8 mouse cellular contexts compared by ENCODE assay signal in the genomic region with DNA sequence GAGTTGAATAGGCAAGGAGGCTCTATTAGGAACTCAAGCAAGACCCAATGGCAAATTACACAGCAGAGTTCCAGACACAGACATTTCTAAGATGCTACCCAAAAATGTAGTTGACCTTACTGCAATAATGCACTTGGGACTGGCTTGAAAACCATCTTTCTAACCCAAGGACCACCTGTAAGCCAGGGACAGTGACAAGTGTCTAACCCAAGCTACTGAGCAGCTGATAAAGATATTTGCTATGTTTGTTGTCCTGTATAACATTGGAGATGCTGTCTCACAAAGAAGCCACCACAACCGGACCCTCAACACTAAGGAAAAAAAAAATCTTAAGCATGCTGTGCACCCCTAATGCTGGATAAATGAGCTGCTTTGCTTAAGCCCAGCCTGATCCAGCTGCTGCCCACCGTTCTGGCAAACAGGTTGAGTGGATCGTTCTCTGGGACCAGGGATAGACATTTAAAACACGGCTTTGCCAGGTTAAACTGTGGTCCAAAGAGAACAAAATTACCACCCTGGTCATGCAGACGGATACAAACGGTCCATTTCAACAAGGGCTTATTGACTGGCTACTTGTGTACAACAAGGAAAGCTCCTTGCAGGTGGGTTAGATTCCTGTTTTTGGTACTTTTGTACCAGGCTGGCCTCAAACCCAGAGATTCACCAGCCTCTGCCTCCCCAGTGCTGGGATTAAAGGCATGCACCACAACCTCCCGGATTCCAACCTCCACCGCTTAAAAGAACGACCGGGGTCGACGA. TPM values are rescaled to one million over a fixed set of nuclear protein-coding genes. Genes with fewer than 3 reads are reported as not detected.
DNase-seq lines count a peak whose midpoint lies in the region; ATAC-seq and TF ChIP-seq lines count a peak whose summit lies in the region.

No protein-coding gene starts in this region.

- WGBS in cerebellum, adult 2 months: 2% methylated on average over 12 of the region's 12 CpGs
- WGBS in limb, embryonic 14.5 days: 2% methylated on average over 12 of the region's 12 CpGs
- under 1% methylated on average over 12 of the region's 12 CpGs for WGBS in stomach, postnatal 0 days

- H3K4me3 ChIP-seq in cerebellum, adult 2 months (replicated peaks; ENCODE audit: insufficient read depth, low read depth, low read length): peak overlapping the region; percentile 91
- H3K4me3 ChIP-seq in testis, adult 2 months (ENCODE audit: control insufficient read depth, low read depth, low read length): peak overlapping the region; percentile 96
- H3K4me3 ChIP-seq in limb, embryonic 14.5 days (replicated peaks; ENCODE audit: low read length): peak overlapping the region; percentile 81
- peak overlapping the region; percentile 58 for H3K4me3 ChIP-seq in stomach, postnatal 0 days (ENCODE audit: low read depth, low read length)

- no peaks in the 10 kb centered on the region for H3K9me3 ChIP-seq in limb, embryonic 14.5 days (ENCODE audit: control insufficient read depth, low read length)
- H3K9me3 ChIP-seq in stomach, postnatal 0 days (ENCODE audit: control insufficient read depth, low read length): no peaks in the 10 kb centered on the region

- H3K4me1 ChIP-seq in cerebellum, adult 2 months (ENCODE audit: control insufficient read depth, insufficient read depth, low read length): peaks cover 4% of the 10 kb centered on the region
- peaks cover 9% of the 10 kb centered on the region for H3K4me1 ChIP-seq in testis, adult 2 months (ENCODE audit: control insufficient read depth, insufficient read depth, low read length)
- peaks cover 21% of the 10 kb centered on the region for H3K4me1 ChIP-seq in limb, embryonic 14.5 days (ENCODE audit: control insufficient read depth, insufficient read depth, low read length)
- 0 out of 2 replicates have a peak, but pooled peaks cover 2% of the 10 kb centered on the region for H3K4me1 ChIP-seq in stomach, postnatal 0 days (replicated peaks; ENCODE audit: control insufficient read depth, insufficient read depth)

- H3K27ac ChIP-seq in cerebellum, adult 2 months (ENCODE audit: insufficient read depth, low read length): peak overlapping the region; percentile 78; the same call in 1 of the 2 replicates
- no peak overlapping the region; the same call in 1 of the 2 replicates for H3K27ac ChIP-seq in testis, adult 2 months (ENCODE audit: control insufficient read depth, insufficient read depth, low read depth, low read length)
- 0 out of 2 replicates have a peak overlapping the region, but pooled peaks have one; percentile 61 for H3K27ac ChIP-seq in limb, embryonic 14.5 days (replicated peaks; ENCODE audit: low read depth, low read length)
- H3K27ac ChIP-seq in stomach, postnatal 0 days (replicated peaks): peak overlapping the region; percentile 73

- TF ChIP-seq EP300 in stomach, postnatal 0 days (optimal IDR thresholded peaks at IDR 0.05): no peak

- DNase-seq in cerebellum, adult 2 months: no peak
- no peak for DNase-seq in cerebellum, postnatal 14 days
- no peak for DNase-seq in testis, postnatal 10 days (ENCODE audit: low spot score)
- no peak for DNase-seq in limb, embryonic 14.5 days (ENCODE audit: low spot score)
- no peak for DNase-seq in stomach, postnatal 0 days (ENCODE audit: low spot score)
- DNase-seq in layer of hippocampus, adult 8-10 months (ENCODE audit: low spot score in 2 of 2): no peak
- DNase-seq in gastrocnemius, postnatal 4 days (ENCODE audit: low spot score in 2 of 2): no peak

- TF ChIP-seq POLR2A in cerebellum, adult 2 months (IDR thresholded peaks at IDR 0.05; ENCODE audit: borderline replicate concordance, insufficient read depth, low read length): no peak
- no peak for TF ChIP-seq POLR2A in testis, adult 2 months (IDR thresholded peaks at IDR 0.05; ENCODE audit: control insufficient read depth, low read depth, low read length)
- no peak for TF ChIP-seq POLR2A in limb, embryonic 14.5 days (IDR thresholded peaks at IDR 0.05; ENCODE audit: borderline replicate concordance, extremely low read depth, insufficient read depth, insufficient read length)

- H3K4me2 ChIP-seq in limb, embryonic 14.5 days (replicated peaks; ENCODE audit: low read depth, low read length, severe bottlenecking): peak overlapping the region; percentile 79
- peak overlapping the region; percentile 69 for H3K4me2 ChIP-seq in stomach, postnatal 0 days (replicated peaks; ENCODE audit: low read depth)

- peak overlapping the region; percentile 85 for H3K9ac ChIP-seq in limb, embryonic 14.5 days (ENCODE audit: low read depth, low read length, severe bottlenecking)
- H3K9ac ChIP-seq in stomach, postnatal 0 days (ENCODE audit: low read length): peak overlapping the region; percentile 64

- no peaks in the 10 kb centered on the region for H3K27me3 ChIP-seq in cerebellum, adult 2 months (ENCODE audit: control insufficient read depth, insufficient read depth, low read length)
- H3K27me3 ChIP-seq in testis, adult 2 months (ENCODE audit: control insufficient read depth, insufficient read depth, low read length): no peaks in the 10 kb centered on the region
- H3K27me3 ChIP-seq in limb, embryonic 14.5 days (ENCODE audit: control insufficient read depth, insufficient read depth, low read length): no peaks in the 10 kb centered on the region
- H3K27me3 ChIP-seq in stomach, postnatal 0 days (ENCODE audit: control insufficient read depth, insufficient read depth, low read length): no peaks in the 10 kb centered on the region

- ATAC-seq in limb, embryonic 14.5 days (ENCODE audit: low FRiP score, low read depth): no peak
- no peak for ATAC-seq in stomach, postnatal 0 days (ENCODE audit: low FRiP score, low TSS enrichment)

- TF ChIP-seq CTCF in cerebellum, adult 2 months (IDR thresholded peaks at IDR 0.05; ENCODE audit: borderline replicate concordance, insufficient read depth, low read depth, low read length): no peak
- TF ChIP-seq CTCF in testis, adult 2 months (IDR thresholded peaks at IDR 0.05; ENCODE audit: control insufficient read depth, insufficient read depth, insufficient replicate concordance, low read depth, low read length): no peak
- TF ChIP-seq CTCF in stomach, postnatal 0 days (IDR thresholded peaks at IDR 0.05; ENCODE audit: low read depth): no peak

- H3K36me3 ChIP-seq in testis, adult 2 months (ENCODE audit: control insufficient read depth, insufficient read depth, low read length): no peaks in the 10 kb centered on the region
- H3K36me3 ChIP-seq in limb, embryonic 14.5 days (ENCODE audit: control insufficient read depth, insufficient read depth, low read length): peaks cover 22% of the 10 kb centered on the region
- H3K36me3 ChIP-seq in stomach, postnatal 0 days (ENCODE audit: control insufficient read depth, insufficient read depth, low read length): peaks cover 10% of the 10 kb centered on the region

RNA-seq across cellular contexts. Expression of gene Ndufb10, which starts 1.0 kb away (rescaled TPM):
- polyA plus RNA-seq in cerebellum, adult 2 months (2012; rRNA removed): 548 and 613 TPM in 2 replicates
- 198 and 211 TPM in 2 replicates for polyA plus RNA-seq in testis, adult 2 months (2012; rRNA removed)
- polyA plus RNA-seq in limb, embryonic 14.5 days (2012; rRNA removed): 178 and 192 TPM in 2 replicates
- polyA plus RNA-seq in limb, embryonic 14.5 days (2014; fragmentation: Nextera tagmentation; extraction: Ambion mirVana): 235 and 237 TPM in 2 replicates
- 256 and 269 TPM in 2 replicates for polyA plus RNA-seq in stomach, postnatal 0 days (2015; fragmentation: Nextera tagmentation; extraction: Ambion mirVana)
- 100 to 1,000 TPM; 214 to 227 (median 222) TPM for total RNA-seq in layer of hippocampus, adult 8-10 months (2022)
- 100 to 1,000 TPM; 383 to 407 TPM for total RNA-seq in gastrocnemius, postnatal 4 days (2021)

RNA-seq across cellular contexts. Expression of gene Rpl3l, which starts 4.3 kb away (rescaled TPM):
- 0.67 and 0.70 TPM in 2 replicates for polyA plus RNA-seq in cerebellum, adult 2 months (2012; rRNA removed)
- 0.21 and 1.4 TPM in 2 replicates for polyA plus RNA-seq in testis, adult 2 months (2012; rRNA removed)
- not detected in 2 replicates for polyA plus RNA-seq in limb, embryonic 14.5 days (2012; rRNA removed)
- 0.19 TPM in 1 of 2 replicates, not detected in the other for polyA plus RNA-seq in limb, embryonic 14.5 days (2014; fragmentation: Nextera tagmentation; extraction: Ambion mirVana)
- polyA plus RNA-seq in stomach, postnatal 0 days (2015; fragmentation: Nextera tagmentation; extraction: Ambion mirVana): 0.23 and 0.28 TPM in 2 replicates
- total RNA-seq in layer of hippocampus, adult 8-10 months (2022): under 1 TPM; 0.23 to 0.77 (median 0.54) TPM
- 100 to 1,000 TPM; 215 to 219 TPM for total RNA-seq in gastrocnemius, postnatal 4 days (2021)

RNA-seq across cellular contexts. Expression of gene Rps2, which starts 5.4 kb away (rescaled TPM):
- 577 and 621 TPM in 2 replicates for polyA plus RNA-seq in cerebellum, adult 2 months (2012; rRNA removed)
- polyA plus RNA-seq in testis, adult 2 months (2012; rRNA removed): 515 and 558 TPM in 2 replicates
- polyA plus RNA-seq in limb, embryonic 14.5 days (2012; rRNA removed): 2,709 and 3,185 TPM in 2 replicates
- 1,651 and 1,722 TPM in 2 replicates for polyA plus RNA-seq in limb, embryonic 14.5 days (2014; fragmentation: Nextera tagmentation; extraction: Ambion mirVana)
- polyA plus RNA-seq in stomach, postnatal 0 days (2015; fragmentation: Nextera tagmentation; extraction: Ambion mirVana): 1,081 and 1,135 TPM in 2 replicates
- total RNA-seq in layer of hippocampus, adult 8-10 months (2022): 100 to 1,000 TPM; 282 to 365 (median 323) TPM
- 100 to 1,000 TPM; 750 to 839 TPM for total RNA-seq in gastrocnemius, postnatal 4 days (2021)

RNA-seq across cellular contexts. Expression of gene Rnf151, which starts 5.4 kb away (rescaled TPM):
- polyA plus RNA-seq in cerebellum, adult 2 months (2012; rRNA removed): 0.18 and 0.57 TPM in 2 replicates
- polyA plus RNA-seq in testis, adult 2 months (2012; rRNA removed): 1,124 and 1,208 TPM in 2 replicates
- polyA plus RNA-seq in limb, embryonic 14.5 days (2012; rRNA removed): 0.85 and 0.98 TPM in 2 replicates
- polyA plus RNA-seq in limb, embryonic 14.5 days (2014; fragmentation: Nextera tagmentation; extraction: Ambion mirVana): 0.19 and 0.40 TPM in 2 replicates
- 0.10 TPM in 1 of 2 replicates, not detected in the other for polyA plus RNA-seq in stomach, postnatal 0 days (2015; fragmentation: Nextera tagmentation; extraction: Ambion mirVana)
- under 1 TPM in 2 of 4 experiments, not detected in 2; 0.36 to 0.47 TPM for total RNA-seq in layer of hippocampus, adult 8-10 months (2022)
- total RNA-seq in gastrocnemius, postnatal 4 days (2021): under 1 TPM in 1 of 2 experiments, not detected in 1; 0.23 TPM

RNA-seq across cellular contexts. Expression of gene Msrb1, which starts 13.1 kb away (rescaled TPM):
- 63.3 and 66.8 TPM in 2 replicates for polyA plus RNA-seq in cerebellum, adult 2 months (2012; rRNA removed)
- 9.3 and 13.8 TPM in 2 replicates for polyA plus RNA-seq in testis, adult 2 months (2012; rRNA removed)
- polyA plus RNA-seq in limb, embryonic 14.5 days (2012; rRNA removed): 36.2 and 44.1 TPM in 2 replicates
- polyA plus RNA-seq in limb, embryonic 14.5 days (2014; fragmentation: Nextera tagmentation; extraction: Ambion mirVana): 29.8 and 29.9 TPM in 2 replicates
- polyA plus RNA-seq in stomach, postnatal 0 days (2015; fragmentation: Nextera tagmentation; extraction: Ambion mirVana): 51.7 and 54.2 TPM in 2 replicates
- 10 to 100 TPM; 41.1 to 50.5 (median 47.2) TPM for total RNA-seq in layer of hippocampus, adult 8-10 months (2022)
- 100 to 1,000 TPM in 1 of 2 experiments, 10 to 100 TPM in 1; 91.8 to 101 TPM for total RNA-seq in gastrocnemius, postnatal 4 days (2021)
